Mouse (Mus musculus): Measurements from ENCODE around the gene Sprtn.

The Sprtn gene

DNA sequence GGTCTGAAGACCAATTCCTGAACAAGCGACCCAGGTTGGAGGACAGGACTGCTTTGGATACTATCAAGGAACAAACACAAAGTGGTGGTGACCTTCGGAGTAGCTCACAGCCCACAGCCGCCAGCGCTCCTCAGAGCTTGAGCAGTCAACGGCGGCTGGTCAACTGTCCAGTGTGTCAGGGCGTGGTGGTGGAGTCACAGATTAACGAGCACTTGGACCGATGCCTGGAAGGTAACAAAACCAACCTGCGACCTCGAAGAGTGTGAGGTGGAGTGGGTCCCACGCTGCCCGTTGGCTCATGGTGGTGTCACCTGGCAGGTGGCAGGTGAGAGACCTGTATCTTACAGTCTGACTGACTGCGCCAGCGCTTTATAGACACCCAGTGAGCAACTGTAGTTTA lies 5.5 kb downstream of the Sprtn start:
- DNase-seq (ENCODE audit: low read depth, low spot score), result no peak

GRCm38 (mm10) chr8:124905482-124905881 lies 7.8 kb downstream of the Sprtn start:
- no peak for DNase-seq (ENCODE audit: low read depth, low spot score)

GRCm38 (mm10) chr8:124909936-124910335 lies 12.2 kb downstream of the Sprtn start:
- DNase-seq (ENCODE audit: low read depth, low spot score), result no peak

- no peak for DNase-seq (ENCODE audit: low read depth, low spot score)
Measured at GRCm38 (mm10) chr8:124910349-124910748, 12.7 kb downstream of the Sprtn start.

- no peak for DNase-seq (ENCODE audit: low read depth, low spot score)
Measured at GRCm38 (mm10) chr8:124911938-124912872, 14.5 kb downstream of the Sprtn start.

- DNase-seq (ENCODE audit: low read depth, low spot score), result no peak
Measured at GRCm38 (mm10) chr8:124914061-124914460, 16.4 kb downstream of the Sprtn start.

GRCm38 (mm10) chr8:124917741-124918484 lies 20.2 kb downstream of the Sprtn start:
- DNase-seq (ENCODE audit: low read depth, low spot score), result no peak

DNA sequence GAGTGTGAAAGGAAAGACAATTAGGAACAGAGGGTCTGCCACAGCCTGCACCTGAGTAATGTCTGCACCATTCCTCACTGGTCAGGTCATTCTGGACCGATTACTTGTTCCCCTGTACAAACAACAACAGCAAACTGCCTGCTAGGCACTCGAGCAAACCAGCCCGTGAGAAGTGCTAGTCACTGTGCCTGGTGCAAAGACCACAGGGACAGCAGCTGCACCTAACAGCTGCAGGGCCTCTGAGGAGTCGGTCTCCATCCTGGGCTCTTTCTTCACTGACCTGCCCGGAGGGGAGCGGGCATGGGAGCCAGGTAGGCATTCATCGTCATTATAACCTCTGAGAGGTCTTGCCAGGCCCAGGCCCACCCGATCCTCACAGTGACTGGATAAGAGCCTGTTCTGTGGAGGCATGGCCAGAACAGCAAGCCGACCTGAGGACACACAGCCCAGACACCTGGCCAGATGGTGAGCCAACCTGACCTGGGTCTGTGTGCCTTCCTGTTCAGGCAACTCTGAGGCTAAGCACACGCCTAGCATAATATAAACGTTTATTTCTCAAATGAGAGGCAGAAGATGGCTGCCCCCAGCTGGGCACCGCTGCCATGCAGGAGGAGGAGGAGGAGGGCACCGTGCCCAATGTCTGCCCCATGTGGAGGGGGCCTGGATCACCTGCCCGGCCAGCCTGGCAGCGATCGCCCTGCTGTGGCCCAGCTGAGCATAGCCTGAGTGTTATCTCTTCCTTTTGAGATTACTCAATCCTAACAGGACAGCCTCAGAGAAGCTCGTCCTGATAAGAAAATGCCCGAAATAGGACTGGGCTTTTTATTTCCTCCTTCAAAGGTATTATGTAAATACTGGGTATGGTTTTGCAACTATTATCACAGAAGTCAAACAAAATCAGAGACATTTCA lies 23.9 kb downstream of the Sprtn start:
- no peak for DNase-seq (ENCODE audit: low read depth, low spot score)

DNA sequence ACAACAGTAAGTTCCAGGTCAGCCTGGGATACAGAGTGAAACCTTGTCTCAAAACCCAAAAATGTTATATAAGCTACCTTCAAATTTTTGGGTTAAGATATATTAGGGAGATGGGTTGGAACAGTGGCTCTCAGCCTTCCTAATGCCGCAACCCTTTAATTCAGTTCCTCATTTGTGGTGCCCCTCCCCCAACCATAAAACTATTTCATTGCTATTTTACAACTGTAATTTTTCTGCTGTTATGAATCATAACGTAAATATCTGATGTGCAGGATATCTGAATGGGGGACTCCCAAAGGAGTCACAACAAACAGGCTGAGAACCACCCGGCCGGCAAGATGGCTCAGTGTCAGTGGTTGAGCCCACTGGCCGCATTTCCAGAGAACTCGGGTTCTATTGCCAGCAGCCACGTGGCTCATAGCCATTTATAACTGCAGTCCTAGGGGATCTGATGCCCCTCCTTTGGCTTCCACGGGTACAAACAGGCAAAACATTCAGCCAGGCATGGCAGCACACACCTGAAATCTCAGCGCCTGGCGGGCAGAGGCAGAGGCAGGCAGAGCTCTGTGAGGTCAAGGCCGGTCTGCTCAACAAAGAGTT lies 24.9 kb downstream of the Sprtn start:
- DNase-seq (ENCODE audit: low read depth, low spot score), result no peak

GRCm38 (mm10) chr8:124923971-124924652 lies 26.4 kb downstream of the Sprtn start:
- no peak for DNase-seq (ENCODE audit: low read depth, low spot score)

DNA sequence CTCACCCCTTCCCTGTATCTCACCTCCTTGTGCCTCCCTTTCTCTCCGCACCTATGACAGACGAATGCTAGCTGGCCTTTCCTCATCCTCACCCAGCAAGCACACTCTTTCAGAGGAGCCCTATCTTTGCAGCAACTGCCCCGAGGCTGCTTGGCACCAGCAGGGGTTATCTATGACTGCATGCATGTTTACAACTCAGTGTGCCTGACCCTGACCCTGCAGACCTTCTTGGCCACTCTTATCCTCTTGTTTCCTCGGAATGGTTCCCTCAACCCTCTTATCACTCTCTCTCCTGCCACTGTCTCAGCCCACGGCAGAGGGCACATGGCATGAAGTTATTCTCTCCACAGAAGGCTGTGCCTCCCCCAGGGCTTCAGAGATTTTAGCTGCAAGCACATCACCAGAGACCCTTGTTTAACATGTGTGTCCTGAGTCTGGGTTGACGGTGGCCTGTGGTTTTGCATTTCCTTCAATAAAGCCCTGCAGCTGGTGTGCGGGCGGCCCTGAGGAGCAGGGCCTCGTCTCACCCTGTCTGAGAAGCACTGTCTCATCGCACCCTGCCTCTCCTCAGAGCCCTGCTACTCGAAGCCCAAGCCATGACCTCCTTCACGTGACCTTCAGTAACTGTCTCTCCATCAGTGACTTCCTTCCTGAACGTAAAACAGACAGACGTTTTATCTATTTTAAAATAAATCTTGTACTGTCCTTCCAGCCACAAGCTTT lies 28.0 kb downstream of the Sprtn start:
- DNase-seq (ENCODE audit: low read depth, low spot score), result no peak

DNA sequence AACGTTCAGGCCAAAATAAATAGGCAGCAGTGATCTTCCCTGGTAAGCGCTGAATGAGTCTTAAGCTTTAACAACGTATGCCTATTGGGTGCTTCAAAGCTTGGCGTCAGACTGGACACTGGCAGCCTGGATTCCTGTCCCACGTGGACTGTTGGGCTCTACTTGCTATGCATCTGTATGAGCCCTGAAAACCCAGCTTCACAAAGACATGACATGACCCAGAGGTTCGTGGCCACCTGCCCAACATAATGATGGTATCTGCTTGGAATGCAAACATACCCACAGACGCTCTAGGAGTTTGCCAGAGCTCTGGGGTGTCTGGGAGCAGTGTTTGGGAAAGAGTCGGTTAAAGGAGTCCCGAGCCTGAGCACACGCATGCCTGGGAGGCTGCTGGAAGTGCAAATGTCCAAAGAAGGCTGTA lies 28.7 kb downstream of the Sprtn start:
- no peak for DNase-seq (ENCODE audit: low read depth, low spot score)

GRCm38 (mm10) chr8:124929006-124929405 lies 31.3 kb downstream of the Sprtn start:
- DNase-seq (ENCODE audit: low read depth, low spot score), result no peak

GRCm38 (mm10) chr8:124930086-124930485 lies 32.4 kb downstream of the Sprtn start:
- DNase-seq (ENCODE audit: low read depth, low spot score), result no peak

GRCm38 (mm10) chr8:124930649-124931048 lies 33.0 kb downstream of the Sprtn start:
- no peak for DNase-seq (ENCODE audit: low read depth, low spot score)

- no peak for DNase-seq (ENCODE audit: low read depth, low spot score)
Measured at GRCm38 (mm10) chr8:124932435-124932834, 34.7 kb downstream of the Sprtn start.

- no peak for DNase-seq (ENCODE audit: low read depth, low spot score)
Measured at GRCm38 (mm10) chr8:124935116-124935515, 37.4 kb downstream of the Sprtn start.

GRCm38 (mm10) chr8:124936699-124937098 lies 39.0 kb downstream of the Sprtn start:
- no peak for DNase-seq (ENCODE audit: low read depth, low spot score)

GRCm38 (mm10) chr8:124937293-124937692 lies 39.6 kb downstream of the Sprtn start:
- DNase-seq (ENCODE audit: low read depth, low spot score), result no peak

GRCm38 (mm10) chr8:124943801-124944200 lies 46.1 kb downstream of the Sprtn start:
- DNase-seq (ENCODE audit: low read depth, low spot score), result no peak

All from forelimb bud, embryonic 11.5 days (tissue).